Mouse (Mus musculus) MEL (cell line): ENCODE data around the gene Sept8.
A peak's percentile ranks its signal among the peaks of the same experiment; 100 is the strongest.

Source experiments
- BHLHE40 ChIP-seq: IDR thresholded peaks from 2 replicates; pipeline ENCODE4 v1.6.1; 2012; ENCODE audit warnings: low read depth, mild to moderate bottlenecking, inconsistent platforms, low read length, improper control_type of control experiment, borderline replicate concordance
- CTCF ChIP-seq, 3 experiments: IDR thresholded peaks in 2 of 3; conservative IDR thresholded peaks in 1 of 3; 2 replicates each; pipeline ENCODE4 v1.5.1; 2011 to 2012; ENCODE audit warnings: low read length in 3 of 3, low read depth in 2 of 3, mild to moderate bottlenecking in 2 of 3, improper control_type of control experiment in 1 of 3, inconsistent platforms in 1 of 3, mixed read lengths in 1 of 3, moderate library complexity in 1 of 3; ENCODE audit not compliant: control insufficient read depth in 1 of 3, insufficient read depth in 1 of 3, poor library complexity in 1 of 3, severe bottlenecking in 1 of 3
- EP300 ChIP-seq, 2 experiments: IDR thresholded peaks; 2 replicates each; pipeline ENCODE4 v1.6.1; 2011; ENCODE audit warnings: improper control_type of control experiment in 2 of 2, low read length in 2 of 2, low read depth in 1 of 2, mild to moderate bottlenecking in 1 of 2
- ETS1 ChIP-seq: IDR thresholded peaks from 2 replicates; pipeline ENCODE4 v1.6.1; 2012; ENCODE audit warnings: low read depth, mild to moderate bottlenecking, inconsistent platforms, low read length, improper control_type of control experiment, moderate library complexity
- JUND ChIP-seq: IDR thresholded peaks from 2 replicates; pipeline ENCODE4 v1.6.1; 2011; ENCODE audit warnings: low read depth, mild to moderate bottlenecking, improper control_type of control experiment, low read length
- MAX ChIP-seq: IDR thresholded peaks from 2 replicates; pipeline ENCODE4 v1.6.1; 2011; ENCODE audit warnings: low read length, improper control_type of control experiment
- MEF2A ChIP-seq: IDR thresholded peaks from 2 replicates; pipeline ENCODE4 v1.6.1; 2014; ENCODE audit warnings: low read depth, mild to moderate bottlenecking, inconsistent platforms, low read length, improper control_type of control experiment; ENCODE audit not compliant: poor library complexity, insufficient replicate concordance, severe bottlenecking; ENCODE audit errors: extremely low read depth
- MYC ChIP-seq: IDR thresholded peaks from 2 replicates; pipeline ENCODE4 v1.6.1; 2011; ENCODE audit warnings: low read depth, mild to moderate bottlenecking, low read length, improper control_type of control experiment, moderate library complexity
- POLR2A ChIP-seq, 2 experiments: IDR thresholded peaks; 2 replicates each; pipeline ENCODE4 v1.6.1; 2011 to 2012; ENCODE audit warnings: low read length in 2 of 2, mild to moderate bottlenecking in 2 of 2, control low read depth in 1 of 2, improper control_type of control experiment in 1 of 2, low read depth in 1 of 2, moderate library complexity in 1 of 2; ENCODE audit not compliant: control insufficient read depth in 1 of 2, insufficient read depth in 1 of 2, poor library complexity in 1 of 2
- POLR2AphosphoS5 ChIP-seq: IDR thresholded peaks from 2 replicates; pipeline ENCODE4 v1.6.1; 2012; ENCODE audit warnings: low read depth, borderline replicate concordance, mild to moderate bottlenecking, inconsistent platforms, low read length, moderate library complexity, mixed read lengths
- TAL1 ChIP-seq: IDR thresholded peaks from 2 replicates; pipeline ENCODE4 v1.6.1; 2012; ENCODE audit warnings: mild to moderate bottlenecking, inconsistent platforms, low read length, moderate library complexity, mixed read lengths
- USF1 ChIP-seq: IDR thresholded peaks from 2 replicates; pipeline ENCODE4 v1.6.1; 2014; ENCODE audit warnings: low read depth, mild to moderate bottlenecking, inconsistent platforms, low read length, improper control_type of control experiment, moderate library complexity
- ZNF384 ChIP-seq: IDR thresholded peaks from 2 replicates; pipeline ENCODE4 v1.6.1; 2012; ENCODE audit warnings: low read depth, mild to moderate bottlenecking, inconsistent platforms, low read length, improper control_type of control experiment

DNA sequence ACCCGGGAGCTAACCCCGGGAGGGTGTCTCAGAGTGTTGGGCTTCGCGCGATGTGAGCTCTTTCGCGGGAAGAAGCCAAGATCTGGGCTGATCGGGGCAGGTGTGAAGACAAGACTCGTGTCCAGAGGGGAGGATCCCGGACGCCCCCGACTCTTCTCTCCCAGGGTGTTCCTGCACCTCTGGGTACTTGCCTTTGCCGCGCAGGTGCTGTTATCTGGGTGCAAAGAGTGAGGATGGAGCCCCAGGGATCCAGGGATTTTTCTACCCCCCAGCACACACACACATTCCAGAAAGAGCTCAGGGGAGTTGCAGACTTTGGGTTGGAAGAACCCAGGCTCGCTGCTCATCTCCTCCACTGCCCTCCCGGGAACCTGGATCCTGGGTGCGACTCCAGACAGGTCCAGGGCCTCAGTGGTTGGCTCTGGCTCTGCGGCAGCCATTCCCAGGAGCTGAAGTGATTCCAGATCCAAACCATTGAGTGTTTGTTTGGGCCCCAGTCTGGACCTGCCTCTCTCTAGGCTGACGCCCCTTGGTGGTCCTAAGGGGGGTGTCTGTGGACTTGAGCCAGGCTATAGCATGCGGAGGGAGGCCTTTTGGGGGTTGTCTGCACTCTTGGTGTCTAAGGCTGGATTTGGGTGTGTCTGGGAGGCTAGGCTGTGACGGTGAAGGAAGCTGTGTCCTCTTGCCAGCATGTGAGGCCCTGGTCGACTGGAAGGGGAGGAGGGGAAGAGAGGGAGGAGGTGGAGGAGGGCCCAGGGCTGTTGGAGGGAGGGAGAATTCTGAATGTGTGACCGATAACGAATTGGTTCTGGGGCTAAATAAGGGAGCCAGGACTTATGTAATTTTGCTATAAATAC, 1.3 kb downstream of the Sept8 start:
- TF ChIP-seq CTCF (IDR thresholded peaks at IDR 0.05 in 2 of 3, conservative IDR thresholded peaks at IDR 0.05 in 1 of 3; ENCODE audit: control insufficient read depth in 1 of 3, insufficient read depth in 1 of 3, low read depth in 2 of 3, low read length in 3 of 3, poor library complexity in 1 of 3, severe bottlenecking in 1 of 3) (no peak), EP300 (IDR thresholded peaks at IDR 0.05; ENCODE audit: low read depth in 1 of 2, low read length in 2 of 2) (peak; percentile 70 to 83), ETS1 (peak; percentile 92), JUND (no peak), TAL1 (0 out of 2 replicates have a peak, but pooled peaks have one; percentile 20), ZNF384 (no peak), MYC (peak; percentile 85), USF1 (peak; percentile 56; the same call in 1 of the 2 replicates), POLR2AphosphoS5 (peak; percentile 17; the same call in 1 of the 2 replicates), MEF2A (peak; percentile 91; the same call in 1 of the 2 replicates), MAX (peak; percentile 73), POLR2A (IDR thresholded peaks at IDR 0.05; ENCODE audit: control insufficient read depth in 1 of 2, insufficient read depth in 1 of 2, low read depth in 1 of 2, low read length in 2 of 2, poor library complexity in 1 of 2) (peak; percentile 59 to 89; a peak in 3 of 4 replicates), BHLHE40 (peak; percentile 79)
